Mouse (Mus musculus) forebrain, embryonic 11.5 days (tissue): ENCODE results near the gene Eps8. TPM values are rescaled to one million over a fixed set of nuclear protein-coding genes. Genes with fewer than 3 reads are reported as not detected.

Source experiments
- ATAC-seq: fragments of 200-750 bp; cut with Nextera tagmentation; replicated peaks from 2 replicates; pipeline ENCODE4 v1.8.0; 2017; ENCODE audit warnings: moderate TSS enrichment; ENCODE audit not compliant: low FRiP score
- DNase-seq: peaks from one replicate; pipeline ENCODE4 v3.0.0-alpha.2; 2017; ENCODE audit warnings: low spot score
- H3K27ac ChIP-seq: fragments of 300-500 bp; sonication (generic); 2 replicates; pipeline ENCODE4 v1.5.1; 2014; ENCODE audit warnings: low read depth, low read length
- H3K27me3 ChIP-seq: fragments of 300-500 bp; sonication (generic); 2 replicates; pipeline ENCODE4 v1.6.1; 2014; ENCODE audit warnings: mild to moderate bottlenecking, low read length, mixed read lengths; ENCODE audit not compliant: control insufficient read depth, insufficient read depth
- H3K36me3 ChIP-seq: fragments of 300-500 bp; sonication (generic); 2 replicates; pipeline ENCODE4 v1.6.1; 2014; ENCODE audit warnings: mild to moderate bottlenecking, low read length, moderate library complexity, mixed read lengths; ENCODE audit not compliant: control insufficient read depth, insufficient read depth
- H3K4me1 ChIP-seq: fragments of 300-500 bp; sonication (generic); replicated peaks from 2 replicates; pipeline ENCODE4 v1.6.1; 2014; ENCODE audit warnings: low read length, mixed read lengths; ENCODE audit not compliant: control insufficient read depth, insufficient read depth
- H3K4me2 ChIP-seq: fragments of 300-500 bp; sonication (generic); 2 replicates; pipeline ENCODE4 v1.6.1; 2014; ENCODE audit warnings: low read depth, mild to moderate bottlenecking, low read length, moderate library complexity, mixed read lengths; ENCODE audit not compliant: severe bottlenecking
- H3K4me3 ChIP-seq: fragments of 300-500 bp; sonication (generic); 2 replicates; pipeline ENCODE4 v1.5.1; 2014; ENCODE audit warnings: low read depth, low read length
- H3K9ac ChIP-seq: fragments of 300-500 bp; sonication (generic); 2 replicates; pipeline ENCODE4 v1.6.1; 2014; ENCODE audit warnings: low read length
- H3K9me3 ChIP-seq: fragments of 300-500 bp; sonication (generic); 2 replicates; pipeline ENCODE4 v1.6.1; 2016; ENCODE audit warnings: low read length, mixed read lengths; ENCODE audit not compliant: control insufficient read depth
- WGBS: fragments of 180-500 bp; shearing (Covaris S2); extraction: QIAGEN DNeasy Blood & Tissue Kit; methylation state at CpG from one replicate; pipeline ENCODE4 v1.1.7; 2014; 5-methylcytosine and 5-hydroxymethylcytosine counted together
- polyA plus RNA-seq: library from polyadenylated mRNA; unstranded; fragments of >200 nt; fragmentation: Nextera tagmentation; extraction: Ambion mirVana; gene quantifications from 2 replicates; pipeline ENCODE4 v1.2.1, GENCODE M21; 2014

Gene Eps8
- 5.9 and 6.9 TPM in 2 replicates for polyA plus RNA-seq

- ATAC-seq (no peak), DNase-seq (no peak)
- Histone ChIP-seq H3K27me3 (no peaks in the 10 kb centered on the region; the same call in 1 of the 2 replicates), H3K4me2 (no peak within 1 kb of the TSS), H3K36me3 (no peaks in the 10 kb centered on the region), H3K4me3 (no peak within 1 kb of the TSS), H3K9me3 (no peaks in the 10 kb centered on the region), H3K27ac (no peak within 1 kb of the TSS), H3K4me1 (no peaks in the 10 kb centered on the region), H3K9ac (no peak within 1 kb of the TSS)
- 86% methylated on average over 2 of the region's 2 CpGs for WGBS
These were observed at the start of gene Eps8 for GRCm38 (mm10) chr6:137654776-137655175. Gene Eps8 (minus strand): TSS chr6:137654876.

DNA sequence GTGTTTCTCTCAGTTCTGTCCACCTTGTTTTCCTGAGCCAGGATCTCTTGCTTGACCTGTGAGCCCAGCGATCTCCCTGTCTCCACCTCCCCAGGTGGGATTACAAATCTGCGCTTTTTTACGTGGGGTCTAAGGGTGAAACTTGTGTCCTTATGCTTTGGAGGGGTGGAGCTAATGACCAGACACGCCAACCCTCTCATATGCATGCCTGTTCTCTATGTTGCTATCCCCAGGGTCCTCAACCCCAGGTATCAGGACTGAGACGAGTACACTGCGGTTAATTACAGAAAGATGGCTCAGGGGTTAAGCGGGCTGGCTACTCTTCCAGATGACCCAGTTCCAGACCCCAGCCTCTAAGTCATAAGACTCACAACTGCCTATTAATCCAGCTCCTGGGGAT is 48.8 kb upstream of the Eps8 start:
- 0 out of 2 replicates have a peak, but pooled peaks cover 2% of the 10 kb centered on the region for H3K4me1 ChIP-seq
- ATAC-seq (no peak), DNase-seq (no peak)
- no peak overlapping the region for H3K9ac ChIP-seq
- H3K27me3 ChIP-seq = no peaks in the 10 kb centered on the region
- 88% methylated on average over 7 of the region's 7 CpGs for WGBS
- H3K27ac ChIP-seq = no peak overlapping the region
- H3K36me3 ChIP-seq = no peaks in the 10 kb centered on the region
- no peak overlapping the region for H3K4me2 ChIP-seq
- H3K9me3 ChIP-seq = no peaks in the 10 kb centered on the region
- no peak overlapping the region for H3K4me3 ChIP-seq

GRCm38 (mm10) chr6:137702918-137703317 is 48.2 kb upstream of the Eps8 start:
- DNase-seq (no peak), ATAC-seq (no peak)
- no peak overlapping the region for H3K4me3 ChIP-seq
- H3K27me3 ChIP-seq = no peaks in the 10 kb centered on the region
- H3K9me3 ChIP-seq = no peaks in the 10 kb centered on the region
- no peak overlapping the region for H3K27ac ChIP-seq
- H3K9ac ChIP-seq = no peak overlapping the region
- H3K4me1 ChIP-seq = 0 out of 2 replicates have a peak, but pooled peaks cover 2% of the 10 kb centered on the region
- no peak overlapping the region for H3K4me2 ChIP-seq
- 88% methylated on average over 4 of the region's 4 CpGs for WGBS
- H3K36me3 ChIP-seq = no peaks in the 10 kb centered on the region

- ATAC-seq (no peak), DNase-seq (no peak)
- Histone ChIP-seq H3K36me3 (no peaks in the 10 kb centered on the region), H3K4me3 (no peak overlapping the region), H3K9ac (no peak overlapping the region), H3K4me2 (no peak overlapping the region), H3K27me3 (no peaks in the 10 kb centered on the region), H3K9me3 (no peaks in the 10 kb centered on the region), H3K4me1 (0 out of 2 replicates have a peak, but pooled peaks cover 2% of the 10 kb centered on the region), H3K27ac (no peak overlapping the region)
- WGBS = 89% methylated on average over 3 of the region's 3 CpGs
These were observed 47.5 kb upstream of the Eps8 start for GRCm38 (mm10) chr6:137702186-137702585.

DNA sequence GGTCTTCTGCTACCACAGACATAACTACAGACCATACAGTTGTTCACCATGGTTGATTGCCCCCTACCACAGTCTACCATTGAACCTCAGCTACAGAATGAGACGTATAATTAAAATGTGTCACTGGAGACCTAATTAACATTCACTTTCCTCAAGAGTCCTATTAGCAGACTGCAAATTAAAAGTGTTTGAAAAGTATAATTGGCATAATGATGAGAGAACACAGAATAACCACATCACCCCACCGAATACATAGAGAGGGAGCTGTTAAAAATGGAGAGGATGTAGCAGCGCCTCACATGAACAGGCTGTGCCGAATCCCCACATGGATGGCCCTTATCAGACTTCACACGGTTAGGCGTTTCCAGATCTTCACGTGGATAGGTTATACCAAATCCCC is 44.8 kb upstream of the Eps8 start:
- H3K4me3 ChIP-seq = no peak overlapping the region
- no peak overlapping the region for H3K9ac ChIP-seq
- H3K36me3 ChIP-seq = no peaks in the 10 kb centered on the region
- DNase-seq (no peak), ATAC-seq (peak; percentile 88)
- 0 out of 2 replicates have a peak, but pooled peaks cover 2% of the 10 kb centered on the region for H3K4me1 ChIP-seq
- H3K4me2 ChIP-seq = no peak overlapping the region
- H3K27ac ChIP-seq = no peak overlapping the region
- no peaks in the 10 kb centered on the region for H3K27me3 ChIP-seq
- no peaks in the 10 kb centered on the region for H3K9me3 ChIP-seq
- 63% methylated on average over 7 of the region's 7 CpGs for WGBS

GRCm38 (mm10) chr6:137696445-137697204 is 41.9 kb upstream of the Eps8 start:
- Histone ChIP-seq H3K4me3 (no peak overlapping the region), H3K9ac (no peak overlapping the region), H3K4me2 (no peak overlapping the region), H3K27me3 (no peaks in the 10 kb centered on the region), H3K4me1 (0 out of 2 replicates have a peak, but pooled peaks cover 2% of the 10 kb centered on the region), H3K36me3 (no peaks in the 10 kb centered on the region), H3K9me3 (no peaks in the 10 kb centered on the region), H3K27ac (no peak overlapping the region)
- DNase-seq (no peak), ATAC-seq (no peak)
- WGBS = 75% methylated on average over 8 of the region's 8 CpGs

DNA sequence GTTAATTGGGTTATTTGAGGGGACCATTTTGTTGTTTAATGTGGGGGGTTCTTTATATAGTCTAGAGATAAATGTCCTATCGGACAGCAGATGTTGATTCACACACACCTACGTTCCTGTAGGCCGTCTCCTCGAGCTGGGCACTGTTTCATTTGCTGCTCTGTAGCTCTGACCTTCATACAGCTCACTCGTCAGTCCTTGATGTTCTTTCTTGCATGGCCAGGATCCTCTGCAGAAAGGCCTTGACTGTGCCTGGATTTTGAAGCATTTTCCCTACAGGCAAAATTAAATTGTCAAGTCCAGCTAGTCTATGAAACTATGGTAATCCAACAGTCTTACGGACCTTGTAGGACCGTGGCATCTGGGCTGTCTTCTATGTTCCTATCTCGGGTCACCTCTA is 40.4 kb upstream of the Eps8 start:
- ATAC-seq (no peak), DNase-seq (no peak)
- Histone ChIP-seq H3K4me3 (no peak overlapping the region), H3K27ac (no peak overlapping the region), H3K4me1 (0 out of 2 replicates have a peak, but pooled peaks cover 2% of the 10 kb centered on the region), H3K9me3 (no peaks in the 10 kb centered on the region), H3K36me3 (no peaks in the 10 kb centered on the region), H3K4me2 (no peak overlapping the region), H3K27me3 (no peaks in the 10 kb centered on the region), H3K9ac (no peak overlapping the region)
- 94% methylated on average over 8 of the region's 8 CpGs for WGBS

- ATAC-seq = no peak
- no peaks in the 10 kb centered on the region for H3K27me3 ChIP-seq
- no peak overlapping the region for H3K4me3 ChIP-seq
- no peaks in the 10 kb centered on the region for H3K9me3 ChIP-seq
- no peak for DNase-seq
- H3K27ac ChIP-seq = no peak overlapping the region
- H3K36me3 ChIP-seq = no peaks in the 10 kb centered on the region
- WGBS = 89% methylated on average over 2 of the region's 2 CpGs
- no peak overlapping the region for H3K4me2 ChIP-seq
- H3K4me1 ChIP-seq = no peaks in the 10 kb centered on the region
- no peak overlapping the region for H3K9ac ChIP-seq
These were observed 39.6 kb upstream of the Eps8 start for GRCm38 (mm10) chr6:137694310-137694709.
